Mouse (Mus musculus): ENCODE results near the gene Enpp6.

DNA sequence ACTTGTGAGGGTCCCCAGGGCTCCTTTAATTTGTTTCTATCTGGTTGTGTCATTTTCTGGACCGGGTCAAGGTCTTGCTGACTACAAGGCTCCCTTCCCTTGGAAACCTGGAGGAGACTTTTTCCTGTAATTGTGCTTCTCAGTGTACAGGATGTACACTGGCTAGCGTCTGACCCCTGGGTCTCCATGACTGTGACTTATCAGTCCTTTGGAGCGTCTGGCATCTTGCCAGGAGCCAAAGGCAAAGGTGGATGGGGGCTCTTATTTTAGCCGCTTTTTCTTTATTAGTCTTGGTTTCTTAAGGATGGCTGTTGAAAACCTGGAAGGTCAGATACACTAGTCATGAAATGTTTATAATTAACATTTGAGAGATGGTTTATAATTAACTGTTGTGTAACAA lies 3.9 kb upstream of the Enpp6 start:
- TF ChIP-seq POLR2A (IDR thresholded peaks at IDR 0.05; ENCODE audit: insufficient read length, low read depth) (no peak), USF1 (IDR thresholded peaks at IDR 0.05; ENCODE audit: low read depth) (no peak), POLR2AphosphoS2 (IDR thresholded peaks at IDR 0.05; ENCODE audit: insufficient read length, low read depth) (no peak), TCF3 (IDR thresholded peaks at IDR 0.05; ENCODE audit: insufficient read length, low read depth) (no peak), E2F4 (IDR thresholded peaks at IDR 0.05; ENCODE audit: insufficient read depth) (no peak), SRF (IDR thresholded peaks at IDR 0.05; ENCODE audit: control insufficient read depth, insufficient read length, low read depth) (no peak), MYOG (IDR thresholded peaks at IDR 0.05; ENCODE audit: control insufficient read depth in 1 of 3, insufficient read depth in 1 of 3, insufficient read length in 2 of 3, low read depth in 2 of 3) (no peak)

Data from myocyte (in vitro differentiated cells).